Mouse (Mus musculus): ENCODE data around the gene Maged1. TPM values are rescaled to one million over a fixed set of nuclear protein-coding genes. Genes with fewer than 3 reads are reported as not detected.

The Maged1 gene
- 4.9 TPM for polyA plus RNA-seq (2017; shearing (Covaris generic))

GRCm38 (mm10) chrX:94541918-94542355 is at the start of gene Maged1:
Gene Maged1, minus strand, starts transcription at chrX:94542143.

Other genes starting within 250 kb of the Maged1 start
- gene Fam90a1b, start 175.4 kb downstream of the Maged1 start, polyA plus RNA-seq (2017; shearing (Covaris generic)): not detected
- 15.6 TPM for gene Apoo, start 175.0 kb downstream of the Maged1 start, polyA plus RNA-seq (2017; shearing (Covaris generic))
- gene Gspt2, start 93.9 kb upstream of the Maged1 start, polyA plus RNA-seq (2017; shearing (Covaris generic)): 0.47 TPM
- 0.94 TPM for gene Zxdb, start 182.4 kb upstream of the Maged1 start, polyA plus RNA-seq (2017; shearing (Covaris generic))

Measured in CD4-positive, CD25-positive, alpha-beta regulatory T cell, adult 9 weeks (primary cell).